ENCODE assay signal across 1 mouse cellular context in genomic region chr17:28084964-28085363, GRCm38 (mm10).
TF ChIP-seq lines count a peak whose summit lies in the region.

No protein-coding gene starts in this region.

TF ChIP-seq in CH12.LX, 34 proteins besides CTCF, POLR2A, EP300 and RAD21 (continued from another document):
- TF ChIP-seq NRF1 (IDR thresholded peaks at IDR 0.05; ENCODE audit: low read depth, low read length), result no peak
- TF ChIP-seq MEF2A (IDR thresholded peaks at IDR 0.05; ENCODE audit: borderline replicate concordance, low read depth, low read length), result no peak
- no peak for TF ChIP-seq ZKSCAN1 (IDR thresholded peaks at IDR 0.05; ENCODE audit: borderline replicate concordance, low read depth, low read length)
- no peak for TF ChIP-seq TCF12 (IDR thresholded peaks at IDR 0.05; ENCODE audit: low read depth, low read length)
- TF ChIP-seq MYC (IDR thresholded peaks at IDR 0.05; ENCODE audit: low read depth, low read length), result no peak
- peak; percentile 84 for TF ChIP-seq IRF4 (IDR thresholded peaks at IDR 0.05; ENCODE audit: low read depth, low read length)
- TF ChIP-seq MXI1 (IDR thresholded peaks at IDR 0.05; ENCODE audit: low read depth, low read length), result no peak
- TF ChIP-seq SMC3 (IDR thresholded peaks at IDR 0.05; ENCODE audit: low read depth, low read length), result peak; percentile 95
- no peak for TF ChIP-seq TBP (conservative IDR thresholded peaks at IDR 0.05; ENCODE audit: low read depth, low read length)
- TF ChIP-seq RCOR1 (conservative IDR thresholded peaks at IDR 0.05; ENCODE audit: low read depth, low read length), result no peak
- no peak for TF ChIP-seq ZNF384 (IDR thresholded peaks at IDR 0.05; ENCODE audit: low read depth, low read length)
- TF ChIP-seq POLR2AphosphoS2 (IDR thresholded peaks at IDR 0.05; ENCODE audit: low read depth, low read length), result no peak
- peak; percentile 71 for TF ChIP-seq ZC3H11A (IDR thresholded peaks at IDR 0.05; ENCODE audit: low read depth, low read length)
- no peak for TF ChIP-seq MAX (IDR thresholded peaks at IDR 0.05; ENCODE audit: low read length)
TF ChIP-seq in CH12.LX: peak in this region for 5.
